Mouse (Mus musculus) bone marrow, adult 2 months (tissue): ENCODE measurements around the gene Cers5.

ENCODE experiments used
- CTCF ChIP-seq: fragments of 200-500 bp; IDR thresholded peaks from 2 replicates; pipeline ENCODE4 v1.5.1; 2011; ENCODE audit warnings: low read length, control low read depth; ENCODE audit not compliant: control insufficient read depth, insufficient read depth
- POLR2A ChIP-seq: fragments of 200-500 bp; IDR thresholded peaks from 2 replicates; pipeline ENCODE4 v1.6.1; 2011; ENCODE audit warnings: low read depth, mild to moderate bottlenecking, control low read depth, low read length, borderline replicate concordance; ENCODE audit not compliant: control insufficient read depth

DNA sequence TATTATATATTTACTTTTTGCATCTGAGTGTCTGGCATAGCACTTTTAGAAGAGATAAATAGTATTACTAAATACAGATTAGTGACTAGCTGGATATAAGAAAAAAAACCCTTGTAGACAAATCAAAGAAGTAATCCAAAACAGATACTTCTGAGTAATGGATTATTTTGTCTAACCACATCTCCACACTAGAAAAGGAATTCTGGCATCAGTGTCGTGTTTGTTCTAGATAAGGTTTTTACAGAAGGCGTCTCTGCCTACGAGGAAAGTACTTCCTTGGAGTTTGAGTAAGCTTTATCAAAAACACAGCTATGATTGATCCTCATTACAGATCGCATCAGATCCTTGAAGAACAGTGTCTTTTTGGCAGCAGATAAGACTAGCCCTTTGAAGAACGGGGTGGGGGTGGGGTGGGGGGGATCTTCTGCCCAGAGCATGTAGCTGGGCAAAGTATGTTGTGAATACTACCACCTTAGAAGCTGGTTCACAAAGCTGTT lies 1.6 kb downstream of the Cers5 start:
- TF ChIP-seq CTCF (no peak), POLR2A (no peak)
